Mouse (Mus musculus) testis, adult 2 months (tissue): ENCODE results near the gene Tex14. TPM values are rescaled to one million over a fixed set of nuclear protein-coding genes. Genes with fewer than 3 reads are reported as not detected.

Experiments used
- H3K27ac ChIP-seq: fragments of 200-500 bp; 2 replicates; pipeline ENCODE4 v1.5.1; 2012; ENCODE audit warnings: low read depth, low read length; ENCODE audit not compliant: control insufficient read depth, insufficient read depth
- H3K27me3 ChIP-seq: fragments of 200-500 bp; 2 replicates; pipeline ENCODE4 v1.6.1; 2012; ENCODE audit warnings: mild to moderate bottlenecking, low read length, moderate library complexity; ENCODE audit not compliant: control insufficient read depth, insufficient read depth
- H3K36me3 ChIP-seq: fragments of 200-500 bp; 2 replicates; pipeline ENCODE4 v1.6.1; 2012; ENCODE audit warnings: mild to moderate bottlenecking, low read length; ENCODE audit not compliant: control insufficient read depth, insufficient read depth
- H3K4me1 ChIP-seq: fragments of 200-500 bp; 2 replicates; pipeline ENCODE4 v1.6.1; 2012; ENCODE audit warnings: low read length; ENCODE audit not compliant: control insufficient read depth, insufficient read depth
- H3K4me3 ChIP-seq: fragments of 200-500 bp; 2 replicates; pipeline ENCODE4 v1.5.1; 2012; ENCODE audit warnings: low read depth, mild to moderate bottlenecking, low read length, moderate library complexity, mixed read lengths; ENCODE audit not compliant: control insufficient read depth
- CTCF ChIP-seq: fragments of 200-500 bp; IDR thresholded peaks from 2 replicates; pipeline ENCODE4 v1.5.1; 2012; ENCODE audit warnings: low read depth, mild to moderate bottlenecking, inconsistent platforms, low read length, moderate library complexity; ENCODE audit not compliant: control insufficient read depth, insufficient read depth, insufficient replicate concordance
- POLR2A ChIP-seq: fragments of 200-500 bp; IDR thresholded peaks from 2 replicates; pipeline ENCODE4 v1.6.1; 2012; ENCODE audit warnings: low read depth, mild to moderate bottlenecking, inconsistent platforms, low read length, moderate library complexity; ENCODE audit not compliant: control insufficient read depth
- polyA plus RNA-seq: library from polyadenylated mRNA; depleted of rRNA; stranded (reverse); fragments of >200 nt; gene quantifications from 2 replicates; pipeline ENCODE4 v1.2.3, GENCODE M21; 2012

The Tex14 gene
- polyA plus RNA-seq, 1 experiment: 28.4 TPM

- Histone ChIP-seq H3K27ac (no peak overlapping the region), H3K4me1 (no peaks in the 10 kb centered on the region; the same call in 1 of the 2 replicates), H3K27me3 (no peaks in the 10 kb centered on the region), H3K4me3 (no peak overlapping the region), H3K36me3 (no peaks in the 10 kb centered on the region)
- no peak for TF ChIP-seq POLR2A
- TF ChIP-seq CTCF: no peak
Observed at GRCm38 (mm10) chr11:87584711-87585505, 180.0 kb downstream of the Tex14 start.

- no peak for TF ChIP-seq CTCF
- TF ChIP-seq POLR2A: no peak
- no peaks in the 10 kb centered on the region for H3K27me3 ChIP-seq
- H3K27ac ChIP-seq: no peak overlapping the region
Observed at GRCm38 (mm10) chr11:87587211-87587874, 182.5 kb downstream of the Tex14 start.

GRCm38 (mm10) chr11:87589605-87590004 lies 184.7 kb downstream of the Tex14 start:
- Histone ChIP-seq H3K36me3 (no peaks in the 10 kb centered on the region; the same call in 1 of the 2 replicates), H3K27me3 (no peaks in the 10 kb centered on the region), H3K27ac (no peak overlapping the region), H3K4me3 (peak overlapping the region; percentile 32), H3K4me1 (peaks cover 8% of the 10 kb centered on the region)
- TF ChIP-seq POLR2A (no peak), CTCF (no peak)

More at GRCm38 (mm10) chr11:87587211-87587874, 182.5 kb downstream of the Tex14 start:
- no peak overlapping the region for H3K4me3 ChIP-seq
- no peaks in the 10 kb centered on the region for H3K36me3 ChIP-seq
- no peaks in the 10 kb centered on the region; the same call in 1 of the 2 replicates for H3K4me1 ChIP-seq

- Histone ChIP-seq H3K4me3 (peak overlapping the region; percentile 94), H3K4me1 (peaks cover 19% of the 10 kb centered on the region), H3K27ac (peak overlapping the region; percentile 83), H3K36me3 (no peaks in the 10 kb centered on the region; the same call in 1 of the 2 replicates), H3K27me3 (no peaks in the 10 kb centered on the region)
- TF ChIP-seq POLR2A (no peak), CTCF (no peak)
Observed at GRCm38 (mm10) chr11:87590841-87591525, 186.1 kb downstream of the Tex14 start.

- H3K27ac ChIP-seq: peak within 1 kb of the TSS; percentile 88
- H3K27me3 ChIP-seq: no peaks in the 10 kb centered on the region
- peaks cover 20% of the 10 kb centered on the region for H3K4me1 ChIP-seq
- peak; percentile 80 for TF ChIP-seq POLR2A
- no peak for TF ChIP-seq CTCF
- no peaks in the 10 kb centered on the region; the same call in 1 of the 2 replicates for H3K36me3 ChIP-seq
- H3K4me3 ChIP-seq: peak within 1 kb of the TSS; percentile 94
Observed at GRCm38 (mm10) chr11:87591526-87592353, 186.9 kb downstream of the Tex14 start, which contains the start of gene Mtmr4. Mtmr4 (plus strand) TSS chr11:87592162.

GRCm38 (mm10) chr11:87592354-87592695 lies 187.5 kb downstream of the Tex14 start:
- Histone ChIP-seq H3K4me1 (peaks cover 20% of the 10 kb centered on the region), H3K4me3 (peak overlapping the region; percentile 94), H3K27ac (peak overlapping the region; percentile 88), H3K36me3 (no peaks in the 10 kb centered on the region; the same call in none of the 2 replicates), H3K27me3 (no peaks in the 10 kb centered on the region)
- TF ChIP-seq POLR2A: no peak
- no peak for TF ChIP-seq CTCF
